Mouse (Mus musculus) spleen, adult 2 months (tissue): Measurements from ENCODE around the gene Rbm3.

Experiments
- CTCF ChIP-seq: fragments of 200-500 bp; IDR thresholded peaks from 2 replicates; pipeline ENCODE4 v1.5.1; 2011; ENCODE audit warnings: mild to moderate bottlenecking, inconsistent platforms; ENCODE audit not compliant: insufficient read depth, insufficient read length, insufficient replicate concordance; ENCODE audit errors: extremely low read depth
- POLR2A ChIP-seq: fragments of 200-500 bp; IDR thresholded peaks from 2 replicates; pipeline ENCODE4 v1.6.1; 2011; ENCODE audit warnings: low read depth, low read length, inconsistent platforms

GRCm38 (mm10) chrX:8175504-8176385 lies 30.1 kb upstream of the Rbm3 start, which contains the start of gene Tbc1d25:
- no peak for TF ChIP-seq CTCF
- no peak for TF ChIP-seq POLR2A
